Mouse (Mus musculus) B cell, adult 2 months (primary cell): ENCODE results near the gene Acsm1.

ENCODE experiments used
- DNase-seq, 2 experiments: peaks; one replicate each; pipeline ENCODE4 v3.0.0; 2022

Acsm1 gene

GRCm38 (mm10) chr7:119673465-119673864, 66.6 kb downstream of the Acsm1 start:
- peak; percentile 7 to 18 for DNase-seq

GRCm38 (mm10) chr7:119680107-119680506, 73.3 kb downstream of the Acsm1 start:
- no peak for DNase-seq

GRCm38 (mm10) chr7:119682699-119683098, 75.9 kb downstream of the Acsm1 start:
- DNase-seq, result no peak

GRCm38 (mm10) chr7:119689726-119690125, 82.9 kb downstream of the Acsm1 start, which contains the start of gene Acsm4:
Acsm4 (plus strand) TSS chr7:119690026.
- DNase-seq, result no peak

GRCm38 (mm10) chr7:119692302-119692701, 85.5 kb downstream of the Acsm1 start:
- no peak for DNase-seq

- DNase-seq, result no peak
These were observed 88.1 kb downstream of the Acsm1 start for GRCm38 (mm10) chr7:119694926-119695325.
